Mouse (Mus musculus) lung, postnatal 0 days (tissue): ENCODE measurements around the gene Hsf2bp. TPM values are rescaled to one million over a fixed set of nuclear protein-coding genes. Genes with fewer than 3 reads are reported as not detected.

Source experiments
- ATAC-seq: fragments of 200-750 bp; cut with Nextera tagmentation; 2 replicates; pipeline ENCODE4 v1.8.0; 2017; ENCODE audit warnings: moderate library complexity
- DNase-seq: peaks from one replicate; pipeline ENCODE4 v3.0.0-alpha.2; 2016; ENCODE audit warnings: low spot score
- H3K27ac ChIP-seq: fragments of 300-500 bp; sonication (generic); 2 replicates; pipeline ENCODE4 v1.5.1; 2014; ENCODE audit warnings: antibody characterized with exemption, mild to moderate bottlenecking, low read length, mixed read lengths
- H3K27me3 ChIP-seq: fragments of 300-500 bp; sonication (generic); replicated peaks from 2 replicates; pipeline ENCODE4 v1.6.1; 2014; ENCODE audit warnings: low read length, mixed read lengths; ENCODE audit not compliant: insufficient read depth
- H3K36me3 ChIP-seq: fragments of 300-500 bp; sonication (generic); 2 replicates; pipeline ENCODE4 v1.6.1; 2014; ENCODE audit warnings: low read length, mixed read lengths; ENCODE audit not compliant: insufficient read depth
- H3K4me1 ChIP-seq: fragments of 300-500 bp; sonication (generic); 2 replicates; pipeline ENCODE4 v1.6.1; 2014; ENCODE audit warnings: antibody characterized with exemption, low read depth, low read length, mixed read lengths; ENCODE audit not compliant: insufficient read depth
- H3K4me2 ChIP-seq: fragments of 300-500 bp; sonication (generic); replicated peaks from 2 replicates; pipeline ENCODE4 v1.6.1; 2014; ENCODE audit warnings: low read depth, mild to moderate bottlenecking, low read length, moderate library complexity, mixed read lengths
- H3K4me3 ChIP-seq: fragments of 300-500 bp; sonication (generic); 2 replicates; pipeline ENCODE4 v1.5.1; 2014; ENCODE audit warnings: low read depth, low read length
- H3K9ac ChIP-seq: fragments of 300-500 bp; sonication (generic); replicated peaks from 2 replicates; pipeline ENCODE4 v1.6.1; 2014; ENCODE audit warnings: low read depth, mild to moderate bottlenecking
- H3K9me3 ChIP-seq: fragments of 300-500 bp; sonication (generic); 2 replicates; pipeline ENCODE4 v1.6.1; 2016; ENCODE audit warnings: low read length, mixed read lengths
- CTCF ChIP-seq: IDR thresholded peaks from 2 replicates; pipeline ENCODE4 v1.5.1; 2016; ENCODE audit warnings: antibody characterized with exemption, mild to moderate bottlenecking
- EP300 ChIP-seq: IDR thresholded peaks from 2 replicates; pipeline ENCODE4 v1.6.1; 2016; ENCODE audit warnings: antibody characterized with exemption, mild to moderate bottlenecking, control low read depth
- WGBS: fragments of 180-500 bp; shearing (Covaris S2); extraction: QIAGEN DNeasy Blood & Tissue Kit; methylation state at CpG from one replicate; pipeline ENCODE4 v1.1.7; 2014; 5-methylcytosine and 5-hydroxymethylcytosine counted together
- polyA plus RNA-seq: library from polyadenylated mRNA; unstranded; fragments of >200 nt; fragmentation: Nextera tagmentation; extraction: Ambion mirVana; gene quantifications from 2 replicates; pipeline ENCODE4 v1.2.1, GENCODE M21; 2015

Gene Hsf2bp
- polyA plus RNA-seq, 1 experiment from 2014 or later, result 0.58 TPM

DNA sequence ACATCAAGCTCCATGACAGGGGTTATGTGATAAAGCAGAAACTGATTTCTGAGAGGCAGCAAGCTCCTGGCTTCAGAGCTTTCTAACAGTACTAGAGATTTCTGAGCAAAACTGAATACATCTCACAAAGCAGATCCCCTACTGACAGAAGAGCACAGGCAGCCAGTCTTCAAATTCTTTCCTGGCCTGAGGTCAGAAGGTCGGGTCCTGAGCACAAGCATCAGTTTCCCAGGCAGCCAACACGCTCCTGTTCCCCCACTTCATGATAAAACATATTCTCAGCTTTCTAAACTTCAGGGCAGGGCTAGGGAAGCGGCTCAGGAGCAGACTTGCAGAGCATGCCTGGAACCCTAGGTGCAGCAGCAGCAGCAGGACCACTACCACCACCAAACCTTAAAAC, 52.7 kb downstream of the Hsf2bp start:
- Histone ChIP-seq H3K4me2 (no peak overlapping the region), H3K9me3 (no peaks in the 10 kb centered on the region), H3K9ac (no peak overlapping the region), H3K4me3 (no peak overlapping the region), H3K4me1 (peaks cover 7% of the 10 kb centered on the region; the same call in 1 of the 2 replicates), H3K36me3 (no peaks in the 10 kb centered on the region), H3K27me3 (no peaks in the 10 kb centered on the region), H3K27ac (peak overlapping the region; percentile 83)
- WGBS, result 39% methylated on average over 3 of the region's 3 CpGs
- TF ChIP-seq EP300 (no peak), CTCF (no peak)
- ATAC-seq (no peak), DNase-seq (no peak)

DNA sequence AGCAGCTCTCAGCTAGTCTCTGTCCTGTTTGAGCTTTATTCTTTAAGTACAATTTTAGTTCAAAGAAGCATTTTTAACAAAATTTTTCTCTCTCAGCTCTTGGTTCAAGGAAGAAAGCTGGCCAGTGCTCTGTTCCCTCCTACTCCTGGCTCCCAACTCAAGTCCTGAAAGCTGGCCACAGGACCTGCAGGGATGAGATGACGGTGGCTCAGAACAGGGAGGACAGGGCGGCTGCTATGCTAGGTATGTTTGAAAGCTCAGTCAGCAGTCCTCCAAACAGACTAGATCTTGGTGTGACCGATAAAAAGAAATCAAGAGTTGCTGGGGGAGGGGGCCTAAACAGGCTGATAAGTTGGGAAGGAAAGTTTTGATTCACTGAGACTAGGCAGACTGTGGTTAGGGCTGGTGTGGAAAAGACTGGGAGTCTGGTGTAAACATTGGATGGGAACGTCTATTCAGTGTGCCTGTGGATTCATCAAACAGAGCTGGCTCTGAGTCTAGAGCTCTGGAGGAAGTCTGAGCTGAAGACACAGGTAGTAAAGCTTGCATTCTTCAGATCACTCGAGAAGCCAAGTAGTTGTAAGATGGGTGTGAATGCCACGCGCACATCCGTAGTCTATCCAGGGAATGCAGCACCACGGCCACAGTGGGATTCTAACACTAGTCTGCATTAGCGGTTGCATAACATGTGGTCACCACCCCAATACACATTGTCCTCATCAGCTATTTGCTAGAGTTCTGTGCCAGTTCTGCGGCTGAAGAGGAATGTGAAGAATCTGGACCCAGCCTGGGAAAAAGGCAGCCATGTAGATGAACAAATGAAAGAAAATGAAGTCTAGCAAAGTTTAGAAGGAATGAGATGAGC, 53.6 kb downstream of the Hsf2bp start:
- no peak overlapping the region for H3K4me3 ChIP-seq
- no peaks in the 10 kb centered on the region for H3K27me3 ChIP-seq
- H3K36me3 ChIP-seq, result no peaks in the 10 kb centered on the region
- no peak overlapping the region for H3K9ac ChIP-seq
- H3K9me3 ChIP-seq, result no peaks in the 10 kb centered on the region
- DNase-seq, result peak; percentile 96
- peak; percentile 94 for ATAC-seq
- H3K4me1 ChIP-seq, result peaks cover 7% of the 10 kb centered on the region; the same call in 1 of the 2 replicates
- peak overlapping the region; percentile 83 for H3K27ac ChIP-seq
- 31% methylated on average over 11 of the region's 11 CpGs for WGBS
- no peak overlapping the region for H3K4me2 ChIP-seq
- TF ChIP-seq CTCF, result no peak
- TF ChIP-seq EP300, result peak; percentile 100

DNA sequence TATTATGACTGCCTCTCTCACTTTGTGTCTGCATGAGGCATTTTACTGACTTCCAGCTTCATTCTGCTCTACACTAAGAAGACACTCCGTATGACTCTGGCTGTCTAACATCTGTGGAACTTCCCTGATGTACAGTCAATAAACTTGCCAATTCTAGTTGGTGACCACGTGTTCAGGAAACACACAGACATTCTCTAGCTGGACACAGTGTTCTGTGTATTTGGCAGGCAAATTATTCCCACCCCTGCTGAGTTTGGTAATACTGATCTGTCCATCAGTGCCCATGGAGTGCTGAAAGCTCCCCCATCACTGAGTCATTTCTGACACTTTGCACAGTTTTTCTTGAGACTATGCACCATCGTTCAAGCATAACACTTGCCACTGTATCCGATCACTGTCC, 56.3 kb downstream of the Hsf2bp start:
- Histone ChIP-seq H3K27ac (no peak overlapping the region), H3K9me3 (no peaks in the 10 kb centered on the region), H3K4me3 (no peak overlapping the region), H3K4me1 (peaks cover 7% of the 10 kb centered on the region; the same call in 1 of the 2 replicates), H3K4me2 (no peak overlapping the region), H3K27me3 (no peaks in the 10 kb centered on the region), H3K9ac (no peak overlapping the region), H3K36me3 (no peaks in the 10 kb centered on the region)
- TF ChIP-seq EP300 (peak; percentile 91), CTCF (no peak)
- WGBS, result 59% methylated on average over 4 of the region's 4 CpGs
- ATAC-seq (peak; percentile 60), DNase-seq (peak; percentile 88)

DNA sequence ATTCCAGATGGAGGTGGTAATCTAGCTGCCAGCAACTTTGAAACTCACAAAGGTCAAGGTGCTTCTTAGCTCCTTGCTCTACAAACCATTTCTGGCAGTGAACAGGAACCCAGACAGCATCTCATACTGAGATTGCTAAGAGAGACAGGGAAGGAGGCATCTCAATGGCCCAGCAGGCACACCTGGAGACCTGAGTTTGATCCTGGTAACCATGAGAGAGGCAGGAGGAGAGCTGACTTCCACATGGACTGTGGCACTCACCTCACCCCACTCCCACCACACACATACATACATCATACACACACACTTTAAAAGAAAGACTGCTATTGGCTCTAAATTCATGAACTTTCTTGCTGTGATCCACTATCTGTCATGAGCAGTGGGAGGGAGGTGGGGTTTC, 59.0 kb downstream of the Hsf2bp start:
- Histone ChIP-seq H3K4me1 (peaks cover 13% of the 10 kb centered on the region; the same call in 1 of the 2 replicates), H3K4me2 (no peak overlapping the region), H3K9ac (no peak overlapping the region), H3K36me3 (no peaks in the 10 kb centered on the region), H3K4me3 (no peak overlapping the region), H3K27me3 (no peaks in the 10 kb centered on the region), H3K27ac (no peak overlapping the region), H3K9me3 (no peaks in the 10 kb centered on the region)
- TF ChIP-seq EP300, result no peak
- no peak for TF ChIP-seq CTCF
- no peak for ATAC-seq
- no peak for DNase-seq

DNA sequence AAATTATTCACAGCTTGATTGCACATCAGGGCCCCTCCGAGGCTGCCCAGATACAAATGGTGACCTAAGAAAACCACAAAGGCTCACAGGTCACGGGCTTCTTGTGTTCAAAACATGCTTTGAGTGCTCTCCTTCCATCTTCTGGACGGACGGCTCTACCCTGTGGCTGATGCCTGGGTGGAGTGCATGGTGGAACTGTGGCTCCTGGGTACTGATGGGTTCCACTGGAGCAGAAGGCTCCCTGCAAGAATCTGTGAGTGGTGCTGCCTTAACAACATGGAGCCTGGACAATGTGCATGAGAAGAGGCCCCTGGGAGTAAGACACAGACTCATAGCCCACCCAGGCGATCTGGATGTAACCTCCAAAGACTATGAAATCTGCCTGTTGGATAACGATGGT, 59.6 kb downstream of the Hsf2bp start:
- H3K9ac ChIP-seq, result no peak overlapping the region
- no peak overlapping the region for H3K27ac ChIP-seq
- H3K4me3 ChIP-seq, result no peak overlapping the region
- no peaks in the 10 kb centered on the region for H3K36me3 ChIP-seq
- no peak overlapping the region for H3K4me2 ChIP-seq
- peaks cover 6% of the 10 kb centered on the region; the same call in 1 of the 2 replicates for H3K4me1 ChIP-seq
- no peaks in the 10 kb centered on the region for H3K9me3 ChIP-seq
- TF ChIP-seq EP300 (no peak), CTCF (no peak)
- ATAC-seq (no peak), DNase-seq (no peak)
- H3K27me3 ChIP-seq, result no peaks in the 10 kb centered on the region
- WGBS, result 79% methylated on average over 6 of the region's 6 CpGs

DNA sequence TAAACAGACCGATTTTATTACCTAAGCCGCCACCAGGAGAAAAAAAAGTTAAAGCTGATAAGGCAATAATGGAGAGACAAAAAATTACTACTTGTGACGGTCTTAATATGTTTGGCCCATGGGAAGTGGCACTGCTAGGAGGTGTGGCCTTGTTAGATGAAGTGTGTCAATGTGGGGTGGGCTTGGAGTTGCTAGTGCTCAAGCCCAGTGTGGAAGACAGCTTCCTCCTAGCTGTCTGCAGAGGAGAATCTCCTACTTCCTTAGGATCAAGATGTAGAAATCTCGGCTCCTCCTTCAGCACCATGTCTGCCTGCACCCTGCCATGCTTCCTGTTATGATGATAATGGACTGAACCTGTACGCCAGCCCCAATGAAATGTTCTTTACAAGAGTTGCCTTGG, 61.5 kb downstream of the Hsf2bp start:
- H3K4me3 ChIP-seq, result no peak overlapping the region
- peaks cover 5% of the 10 kb centered on the region; the same call in 1 of the 2 replicates for H3K4me1 ChIP-seq
- H3K27ac ChIP-seq, result no peak overlapping the region
- no peak for TF ChIP-seq CTCF
- no peak for TF ChIP-seq EP300
- ATAC-seq (peak; percentile 49; the same call in 1 of the 2 replicates), DNase-seq (peak; percentile 64)
- WGBS, result 45% methylated on average over 5 of the region's 5 CpGs
- no peaks in the 10 kb centered on the region for H3K36me3 ChIP-seq
- H3K9ac ChIP-seq, result no peak overlapping the region
- H3K9me3 ChIP-seq, result no peaks in the 10 kb centered on the region
- no peak overlapping the region for H3K4me2 ChIP-seq
- no peaks in the 10 kb centered on the region for H3K27me3 ChIP-seq
